Mouse (Mus musculus) heart, postnatal 0 days (tissue): ENCODE measurements around the gene Usp36. TPM values are rescaled to one million over a fixed set of nuclear protein-coding genes. Genes with fewer than 3 reads are reported as not detected.

Experiments
- ATAC-seq: fragments of 200-750 bp; cut with Nextera tagmentation; 2 replicates; pipeline ENCODE4 v1.8.0; 2017; ENCODE audit warnings: low read depth, moderate number of reproducible peaks, moderate library complexity; ENCODE audit not compliant: insufficient read depth
- DNase-seq: peaks from one replicate; pipeline ENCODE4 v3.0.0-alpha.2; 2016; ENCODE audit warnings: low spot score
- H3K27ac ChIP-seq: fragments of 300-500 bp; sonication (generic); 2 replicates; pipeline ENCODE4 v1.5.1; 2014; ENCODE audit warnings: low read depth, mild to moderate bottlenecking
- H3K27me3 ChIP-seq: fragments of 300-500 bp; sonication (generic); 2 replicates; pipeline ENCODE4 v1.6.1; 2014; ENCODE audit warnings: low read length, mixed read lengths; ENCODE audit not compliant: control insufficient read depth, insufficient read depth
- H3K36me3 ChIP-seq: fragments of 300-500 bp; sonication (generic); replicated peaks from 2 replicates; pipeline ENCODE4 v1.6.1; 2014; ENCODE audit warnings: low read length, mixed read lengths; ENCODE audit not compliant: control insufficient read depth, insufficient read depth
- H3K4me1 ChIP-seq: fragments of 300-500 bp; sonication (generic); 2 replicates; pipeline ENCODE4 v1.6.1; 2014; ENCODE audit warnings: antibody characterized with exemption; ENCODE audit not compliant: control insufficient read depth, insufficient read depth
- H3K4me2 ChIP-seq: fragments of 300-500 bp; sonication (generic); 2 replicates; pipeline ENCODE4 v1.6.1; 2014; ENCODE audit warnings: low read depth, mild to moderate bottlenecking, low read length, moderate library complexity
- H3K4me3 ChIP-seq: fragments of 300-500 bp; sonication (generic); 2 replicates; pipeline ENCODE4 v1.5.1; 2014; ENCODE audit warnings: low read depth, low read length
- H3K9ac ChIP-seq: fragments of 300-500 bp; sonication (generic); replicated peaks from 2 replicates; pipeline ENCODE4 v1.6.1; 2014; ENCODE audit warnings: low read depth, low read length, mixed read lengths
- H3K9me3 ChIP-seq: fragments of 300-500 bp; sonication (generic); replicated peaks from 2 replicates; pipeline ENCODE4 v1.6.1; 2016; ENCODE audit warnings: low read length; ENCODE audit not compliant: control insufficient read depth
- CTCF ChIP-seq: IDR thresholded peaks from 2 replicates; pipeline ENCODE4 v1.5.1; 2016; ENCODE audit warnings: antibody characterized with exemption, control low read depth, low read depth
- EP300 ChIP-seq: IDR thresholded peaks from 2 replicates; pipeline ENCODE4 v1.6.1; 2016; ENCODE audit warnings: antibody characterized with exemption, low read depth
- WGBS: fragments of 180-500 bp; shearing (Covaris S2); extraction: QIAGEN DNeasy Blood & Tissue Kit; methylation state at CpG from one replicate; pipeline ENCODE4 v1.1.7; 2014; 5-methylcytosine and 5-hydroxymethylcytosine counted together
- polyA plus RNA-seq: library from polyadenylated mRNA; unstranded; fragments of >200 nt; fragmentation: Nextera tagmentation; extraction: Ambion mirVana; gene quantifications from 2 replicates; pipeline ENCODE4 v1.2.1, GENCODE M21; 2015
- total RNA-seq: library from RNA; depleted of rRNA; stranded (reverse); fragments of >200 nt; gene quantifications from 2 replicates; pipeline ENCODE4 v1.2.3, GENCODE M21; 2014; ENCODE audit warnings: low replicate concordance

Gene Usp36
- total and polyA plus RNA-seq, 2 experiments from 2014 or later: 6.6 to 10.4 TPM

DNA sequence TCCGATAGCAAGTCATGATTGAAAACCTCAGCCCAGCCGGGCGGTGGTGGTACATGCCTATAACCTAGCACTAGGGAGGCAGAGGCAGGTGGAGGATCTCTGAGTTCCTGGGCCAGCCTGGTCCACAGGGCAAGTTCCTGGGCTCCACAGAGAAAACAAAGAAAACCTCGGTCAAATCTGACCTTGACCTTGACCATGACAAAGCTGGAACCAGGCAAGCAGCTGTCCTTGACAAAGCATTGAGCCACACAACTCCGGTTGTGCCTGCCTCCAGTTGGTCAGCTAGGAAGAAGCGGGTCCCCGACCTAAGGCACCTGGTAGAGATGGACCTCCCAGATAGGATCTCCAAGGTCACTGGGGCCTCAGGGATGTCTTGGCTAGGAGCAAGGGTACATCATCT is 33.7 kb downstream of the Usp36 start:
- H3K36me3 ChIP-seq: peaks cover 42% of the 10 kb centered on the region
- no peak overlapping the region for H3K9ac ChIP-seq
- 0 out of 2 replicates have a peak, but pooled peaks have one; percentile 18 for ATAC-seq
- no peaks in the 10 kb centered on the region for H3K27me3 ChIP-seq
- no peak for DNase-seq
- no peak overlapping the region for H3K4me3 ChIP-seq
- H3K9me3 ChIP-seq: no peaks in the 10 kb centered on the region
- TF ChIP-seq EP300: no peak
- no peak for TF ChIP-seq CTCF
- no peak overlapping the region for H3K27ac ChIP-seq
- 0 out of 2 replicates have a peak, but pooled peaks cover 9% of the 10 kb centered on the region for H3K4me1 ChIP-seq
- WGBS: 77% methylated on average over 7 of the region's 7 CpGs
- no peak overlapping the region for H3K4me2 ChIP-seq

DNA sequence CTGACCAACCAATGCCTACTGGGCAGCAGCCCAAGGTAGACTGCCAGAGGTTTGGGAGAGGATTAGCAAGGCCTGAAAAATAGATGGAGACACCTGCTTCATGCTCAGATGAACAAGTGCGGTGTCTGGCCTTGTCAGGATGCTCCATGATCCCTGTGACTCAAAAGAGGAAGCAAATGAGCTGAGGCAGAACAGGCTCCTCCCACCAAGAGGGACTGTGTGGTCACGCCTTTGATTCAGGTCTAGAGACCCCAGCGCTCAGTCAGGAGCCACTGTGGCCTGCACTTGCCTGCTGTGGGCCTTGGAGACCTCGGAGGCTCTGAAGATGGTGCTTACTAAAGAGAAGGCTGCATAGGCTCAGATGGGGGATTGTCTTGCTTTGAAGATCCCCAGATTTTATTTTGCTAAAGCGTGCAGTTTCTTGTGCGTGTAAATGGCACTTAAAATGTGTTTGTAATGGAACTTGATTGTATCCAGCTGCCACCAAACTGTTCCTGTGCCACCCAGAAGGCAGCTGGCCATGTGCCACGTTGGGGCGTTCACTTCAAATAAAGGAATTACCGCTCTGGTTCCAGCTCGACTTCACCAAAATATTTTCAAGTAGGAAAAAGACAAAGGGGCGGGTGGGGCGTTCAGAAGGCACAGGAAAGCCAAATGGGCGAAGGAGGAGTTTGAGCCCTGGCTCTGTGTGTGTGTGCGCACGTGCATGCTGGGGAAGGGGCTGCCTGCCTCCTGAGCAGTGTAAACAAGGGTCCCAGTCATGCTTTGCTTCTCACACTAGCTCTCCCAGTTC is 35.7 kb downstream of the Usp36 start:
- Histone ChIP-seq H3K4me2 (no peak overlapping the region), H3K9me3 (no peaks in the 10 kb centered on the region), H3K9ac (no peak overlapping the region), H3K27me3 (no peaks in the 10 kb centered on the region), H3K4me3 (no peak overlapping the region), H3K4me1 (peaks cover 12% of the 10 kb centered on the region; the same call in 1 of the 2 replicates), H3K27ac (peak overlapping the region; percentile 21; the same call in 1 of the 2 replicates), H3K36me3 (peaks cover 23% of the 10 kb centered on the region)
- DNase-seq (no peak), ATAC-seq (no peak)
- WGBS: 60% methylated on average over 15 of the region's 15 CpGs
- TF ChIP-seq EP300: no peak
- TF ChIP-seq CTCF: no peak

DNA sequence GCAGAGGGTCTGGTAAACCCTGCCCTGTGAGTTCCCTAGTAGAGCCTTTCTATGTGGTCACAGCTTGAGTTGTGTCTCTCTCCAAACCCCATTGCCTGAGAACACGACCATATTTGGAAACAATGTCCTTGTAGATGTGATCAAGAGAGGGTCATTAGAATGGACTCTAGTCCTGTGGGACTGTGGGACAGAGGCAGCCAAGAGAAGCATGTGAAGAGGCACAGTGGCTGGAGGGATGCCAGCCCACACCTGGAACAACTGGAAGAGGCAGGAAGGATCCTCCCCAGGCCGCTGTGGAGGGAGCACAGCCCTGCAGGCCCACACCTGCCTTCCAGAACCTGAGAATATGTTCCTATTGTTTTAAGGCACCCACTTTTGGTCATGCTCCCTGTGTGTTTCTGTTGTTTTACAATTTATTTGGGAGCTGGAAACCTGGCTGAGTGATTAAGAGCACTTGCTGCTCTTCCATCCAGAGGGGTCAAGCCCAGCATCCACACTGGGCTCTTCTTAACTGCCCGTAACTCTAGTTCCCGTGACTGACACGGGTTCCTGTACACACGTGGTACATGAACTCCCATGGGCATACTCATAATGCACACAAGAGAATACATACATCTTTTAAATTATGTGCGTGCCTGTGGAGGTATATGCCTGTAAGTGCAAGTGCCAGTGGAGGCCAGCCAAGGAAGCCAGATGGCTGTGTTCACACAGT is 36.4 kb downstream of the Usp36 start:
- no peak overlapping the region for H3K9ac ChIP-seq
- TF ChIP-seq EP300: no peak
- DNase-seq: no peak
- no peaks in the 10 kb centered on the region for H3K9me3 ChIP-seq
- H3K27ac ChIP-seq: 0 out of 2 replicates have a peak overlapping the region, but pooled peaks have one; percentile 24
- H3K36me3 ChIP-seq: peaks cover 15% of the 10 kb centered on the region
- no peak overlapping the region for H3K4me3 ChIP-seq
- 81% methylated on average over 7 of the region's 7 CpGs for WGBS
- H3K4me2 ChIP-seq: no peak overlapping the region
- no peak for ATAC-seq
- H3K27me3 ChIP-seq: no peaks in the 10 kb centered on the region
- peaks cover 18% of the 10 kb centered on the region; the same call in 1 of the 2 replicates for H3K4me1 ChIP-seq

- Histone ChIP-seq H3K4me3 (peak overlapping the region; percentile 82), H3K4me1 (peaks cover 31% of the 10 kb centered on the region), H3K9ac (peak overlapping the region; percentile 40; the same call in 1 of the 2 replicates), H3K27ac (peak overlapping the region; percentile 91), H3K4me2 (peak overlapping the region; percentile 52), H3K36me3 (no peaks in the 10 kb centered on the region), H3K9me3 (no peaks in the 10 kb centered on the region), H3K27me3 (no peaks in the 10 kb centered on the region)
- 1% methylated on average over 5 of the region's 5 CpGs for WGBS
- TF ChIP-seq EP300 (peak; percentile 60; the same call in 1 of the 2 replicates), CTCF (no peak; the same call in 1 of the 2 replicates)
- ATAC-seq: peak; percentile 45
- DNase-seq: peak; percentile 72
Measured at GRCm38 (mm10) chr11:118249012-118249383, 41.0 kb downstream of the Usp36 start.

GRCm38 (mm10) chr11:118248150-118249011 is 41.7 kb downstream of the Usp36 start, which contains the start of gene Cyth1:
Gene Cyth1 (minus strand): TSS chr11:118248592.
- TF ChIP-seq EP300 (no peak), CTCF (no peak)
- Histone ChIP-seq H3K27ac (peak within 1 kb of the TSS; percentile 93), H3K9me3 (no peaks in the 10 kb centered on the region), H3K9ac (peak within 1 kb of the TSS; percentile 94), H3K27me3 (no peaks in the 10 kb centered on the region), H3K4me3 (peak within 1 kb of the TSS; percentile 82), H3K36me3 (no peaks in the 10 kb centered on the region), H3K4me1 (peaks cover 25% of the 10 kb centered on the region), H3K4me2 (peak within 1 kb of the TSS; percentile 72)
- peak; percentile 100 for DNase-seq
- under 1% methylated on average over 84 of the region's 86 CpGs for WGBS
- peak; percentile 94 for ATAC-seq
